Comparison of ENCODE assay signal across 24 mouse cellular contexts in genomic region chr14:49834695-49835094, GRCm38 (mm10). TPM values are rescaled to one million over a fixed set of nuclear protein-coding genes. Genes with fewer than 3 reads are reported as not detected.
DNase-seq lines count a peak whose midpoint lies in the region; ATAC-seq and TF ChIP-seq lines count a peak whose summit lies in the region.
"Had no signal": no experiment of that assay in that cellular context is flagged by ENCODE, and none has a peak within 500 bp of the region (broad histone marks: within the 10 kb centered on the region; RNA-seq: fewer than 3 reads in every experiment).

No protein-coding gene starts in this region.

- H3K9ac ChIP-seq in forebrain, postnatal 0 days, result no peak overlapping the region
- no peak overlapping the region for H3K9ac ChIP-seq in forebrain, embryonic 15.5 days (replicated peaks)
- no peak overlapping the region for H3K9ac ChIP-seq in CH12.LX (ENCODE audit: insufficient read depth, low read depth)
- H3K9ac ChIP-seq: heart, embryonic 13.5 days; limb, embryonic 12.5 days; liver, embryonic 12.5 days; midbrain, embryonic 13.5 days; neural tube, embryonic 15.5 days; stomach, embryonic 15.5 days had no signal

- 14% methylated on average over 1 of the region's 1 CpGs for WGBS in forebrain, postnatal 0 days
- WGBS in forebrain, embryonic 15.5 days, result 25% methylated on average over 1 of the region's 1 CpGs

- TF ChIP-seq POLR2A in CH12.LX (IDR thresholded peaks at IDR 0.05; ENCODE audit: low read depth, low read length), result no peak

- ATAC-seq in forebrain, postnatal 0 days, result no peak
- no peak for ATAC-seq in forebrain, embryonic 15.5 days (replicated peaks)
- ATAC-seq: liver, embryonic 12.5 days; midbrain, embryonic 13.5 days had no signal

- no peaks in the 10 kb centered on the region for H3K27me3 ChIP-seq in forebrain, postnatal 0 days (ENCODE audit: insufficient read depth, low read length)
- no peaks in the 10 kb centered on the region for H3K27me3 ChIP-seq in forebrain, embryonic 15.5 days
- no peaks in the 10 kb centered on the region for H3K27me3 ChIP-seq in CH12.LX (replicated peaks)
- H3K27me3 ChIP-seq: heart, embryonic 13.5 days; limb, embryonic 12.5 days; liver, embryonic 12.5 days; midbrain, embryonic 13.5 days; neural tube, embryonic 15.5 days; stomach, embryonic 15.5 days had no signal

- H3K36me3 ChIP-seq in forebrain, postnatal 0 days (ENCODE audit: insufficient read depth), result no peaks in the 10 kb centered on the region
- no peaks in the 10 kb centered on the region for H3K36me3 ChIP-seq in forebrain, embryonic 15.5 days
- no peaks in the 10 kb centered on the region for H3K36me3 ChIP-seq in CH12.LX (replicated peaks in 1 of 2; ENCODE audit: control insufficient read depth in 1 of 2, insufficient read depth in 1 of 2, low read length in 1 of 2)
- H3K36me3 ChIP-seq: heart, embryonic 13.5 days; limb, embryonic 12.5 days; liver, embryonic 12.5 days; midbrain, embryonic 13.5 days; neural tube, embryonic 15.5 days; stomach, embryonic 15.5 days had no signal

- dilution Hi-C loops in CH12.LX (cut with MboI; ENCODE audit: extremely low pct_ligation_motif_present, extremely low pct_unique_long_range_greater_than_20kb, low sequenced_read_pairs), result no loop called here

- H3K9me3 ChIP-seq in forebrain, postnatal 0 days (ENCODE audit: low read length), result no peaks in the 10 kb centered on the region
- no peaks in the 10 kb centered on the region for H3K9me3 ChIP-seq in forebrain, embryonic 15.5 days
- no peaks in the 10 kb centered on the region for H3K9me3 ChIP-seq in CH12.LX (replicated peaks; ENCODE audit: low read length)
- H3K9me3 ChIP-seq: limb, embryonic 12.5 days; liver, embryonic 12.5 days; midbrain, embryonic 13.5 days; neural tube, embryonic 15.5 days; stomach, embryonic 15.5 days had no signal

- peak; percentile 52 for TF ChIP-seq CTCF in forebrain, postnatal 0 days (IDR thresholded peaks at IDR 0.05; ENCODE audit: low read depth)
- TF ChIP-seq CTCF in layer of hippocampus, adult 2 months (conservative IDR thresholded peaks at IDR 0.05), result peak; percentile 79
- peak in 1 of 2 experiments; percentile 30; a peak in 1 of 4 replicates for TF ChIP-seq CTCF in CH12.LX (conservative IDR thresholded peaks at IDR 0.05 in 1 of 2, IDR thresholded peaks at IDR 0.05 in 1 of 2; ENCODE audit: low read depth in 2 of 2, low read length in 2 of 2)

- H3K27ac ChIP-seq in forebrain, postnatal 0 days (ENCODE audit: low read depth, low read length), result no peak overlapping the region
- no peak overlapping the region for H3K27ac ChIP-seq in forebrain, embryonic 15.5 days (replicated peaks)
- H3K27ac ChIP-seq in layer of hippocampus, adult 2 months, result no peak overlapping the region
- H3K27ac ChIP-seq in CH12.LX (ENCODE audit: insufficient read depth, low read depth), result no peak overlapping the region
- H3K27ac ChIP-seq: heart, embryonic 13.5 days; limb, embryonic 12.5 days; liver, embryonic 12.5 days; midbrain, embryonic 13.5 days; neural tube, embryonic 15.5 days; stomach, embryonic 15.5 days had no signal

- no peaks in the 10 kb centered on the region for H3K4me1 ChIP-seq in forebrain, postnatal 0 days (ENCODE audit: insufficient read depth)
- H3K4me1 ChIP-seq in forebrain, embryonic 15.5 days, result no peaks in the 10 kb centered on the region
- peaks cover 0 to 9% of the 10 kb centered on the region in 2 experiments; a peak in 2 of 4 replicates for H3K4me1 ChIP-seq in CH12.LX (ENCODE audit: control insufficient read depth in 1 of 2, insufficient read depth in 2 of 2)
- H3K4me1 ChIP-seq: heart, embryonic 13.5 days; limb, embryonic 12.5 days; liver, embryonic 12.5 days; stomach, embryonic 15.5 days had no signal

- no peak for TF ChIP-seq EP300 in CH12.LX (IDR thresholded peaks at IDR 0.05; ENCODE audit: low read length)

- no peak overlapping the region for H3K4me3 ChIP-seq in forebrain, postnatal 0 days (ENCODE audit: low read depth, low read length)
- H3K4me3 ChIP-seq in forebrain, embryonic 15.5 days, result no peak overlapping the region
- no peak overlapping the region for H3K4me3 ChIP-seq in layer of hippocampus, adult 2 months
- H3K4me3 ChIP-seq in CH12.LX (replicated peaks in 1 of 3; ENCODE audit: low read depth in 2 of 3, low read length in 2 of 3, poor library complexity in 1 of 3), result no peak overlapping the region
- H3K4me3 ChIP-seq: heart, embryonic 13.5 days; limb, embryonic 12.5 days; liver, embryonic 12.5 days; midbrain, embryonic 13.5 days; myocyte; neural tube, embryonic 15.5 days; stomach, embryonic 15.5 days had no signal

- TF ChIP-seq RAD21 in CH12.LX (IDR thresholded peaks at IDR 0.05; ENCODE audit: low read depth, low read length), result peak; percentile 12

- H3K4me2 ChIP-seq in forebrain, postnatal 0 days (ENCODE audit: low read depth), result no peak overlapping the region
- no peak overlapping the region for H3K4me2 ChIP-seq in forebrain, embryonic 15.5 days (replicated peaks)
- no peak overlapping the region for H3K4me2 ChIP-seq in CH12.LX (ENCODE audit: insufficient read depth, low read depth, poor library complexity, severe bottlenecking)
- H3K4me2 ChIP-seq: heart, embryonic 13.5 days; limb, embryonic 12.5 days; liver, embryonic 12.5 days; midbrain, embryonic 13.5 days; neural tube, embryonic 15.5 days; stomach, embryonic 15.5 days had no signal

- in situ Hi-C loops in CH12.LX (cut with MboI; ENCODE audit: low pct_ligation_motif_present, low pct_unique_long_range_greater_than_20kb, low sequenced_read_pairs), result no loop called here

- H3K79me2 ChIP-seq in CH12.LX (replicated peaks; ENCODE audit: control insufficient read depth, extremely low read depth, insufficient read depth, poor library complexity, severe bottlenecking), result no peaks in the 10 kb centered on the region

- peak; percentile 3 for DNase-seq in forebrain, postnatal 0 days
- DNase-seq in layer of hippocampus, adult 2 months (ENCODE audit: low spot score in 2 of 2), result no peak
- no peak for DNase-seq in layer of hippocampus, adult 8-10 months (ENCODE audit: low spot score in 2 of 2)
- DNase-seq in CH12.LX (ENCODE audit: extremely low read depth), result peak; percentile 1
- DNase-seq in R1 (ENCODE audit: low read depth, low spot score), result peak; percentile 23
- no peak for DNase-seq in adrenal gland, postnatal 4 days (ENCODE audit: low spot score in 2 of 2)
- DNase-seq: adrenal gland, postnatal 10 days; B cell, adult 2 months; cerebellum, adult 8-10 months; heart, postnatal 36 days; kidney, adult 8-10 months; kidney, postnatal 36 days; lung, adult 2 months; right cerebral cortex, postnatal 25 days had no signal

TF ChIP-seq in CH12.LX, 34 proteins besides CTCF, POLR2A, EP300 and RAD21:
- TF ChIP-seq JUN (IDR thresholded peaks at IDR 0.05; ENCODE audit: insufficient read depth, low read depth, low read length) (no peak), ZKSCAN1 (IDR thresholded peaks at IDR 0.05; ENCODE audit: borderline replicate concordance, low read depth, low read length) (no peak), KAT2A (IDR thresholded peaks at IDR 0.05; ENCODE audit: insufficient replicate concordance, low read length) (no peak), MAFK (IDR thresholded peaks at IDR 0.05; ENCODE audit: insufficient replicate concordance, low read length) (no peak), ZC3H11A (IDR thresholded peaks at IDR 0.05; ENCODE audit: low read depth, low read length) (no peak), USF2 (conservative IDR thresholded peaks at IDR 0.05; ENCODE audit: low read depth, low read length) (no peak), MYC (IDR thresholded peaks at IDR 0.05; ENCODE audit: low read depth, low read length) (no peak), ETS1 (conservative IDR thresholded peaks at IDR 0.05; ENCODE audit: low read depth, low read length) (no peak), CHD2 (IDR thresholded peaks at IDR 0.05; ENCODE audit: low read length) (no peak), ELF1 (IDR thresholded peaks at IDR 0.05; ENCODE audit: low read depth, low read length) (no peak), USF1 (IDR thresholded peaks at IDR 0.05; ENCODE audit: low read depth, low read length) (no peak), MAX (IDR thresholded peaks at IDR 0.05; ENCODE audit: low read length) (no peak), HCFC1 (IDR thresholded peaks at IDR 0.05; ENCODE audit: low read depth, low read length) (no peak), NELFE (IDR thresholded peaks at IDR 0.05; ENCODE audit: low read depth, low read length) (no peak), GABPA (IDR thresholded peaks at IDR 0.05; ENCODE audit: insufficient replicate concordance, low read depth, low read length) (no peak)
TF ChIP-seq in CH12.LX: peak in this region for 0.

RNA-seq across cellular contexts. Expression of gene Armh4, which starts 51.5 kb away (rescaled TPM):
- total RNA-seq in forebrain, postnatal 0 days (2014; rRNA removed), result 18.8 and 20.4 TPM in 2 replicates
- 10.3 and 16.1 TPM in 2 replicates for polyA plus RNA-seq in forebrain, postnatal 0 days (2015; fragmentation: Nextera tagmentation; extraction: Ambion mirVana)
- polyA plus RNA-seq in forebrain, embryonic 15.5 days (2015; fragmentation: Nextera tagmentation; extraction: Ambion mirVana), result 14.7 and 16.2 TPM in 2 replicates
- 10 to 100 TPM; 26.3 to 29.0 TPM for total RNA-seq in layer of hippocampus, adult 2 months (2021)
- total RNA-seq in layer of hippocampus, adult 8-10 months (2022), result 10 to 100 TPM; 27.6 to 33.0 (median 30.0) TPM
- not detected in 2 replicates for total RNA-seq in CH12.LX (2012; rRNA removed)
- total RNA-seq in CH12.LX (2014; rRNA removed), result not detected in 2 replicates
- not detected in 2 replicates for polyA plus RNA-seq in CH12.LX (2012; ENCODE audit: insufficient read length, low read depth)
- total RNA-seq in adrenal gland, postnatal 4 days (2021), result 1 to 10 TPM; 3.2 to 3.6 TPM
- total RNA-seq: common myeloid progenitor, adult 5-6 weeks; granulocyte monocyte progenitor cell, adult 5-6 weeks had no signal

Comparison
In these comparisons a context has a peak if more than half of its experiments do, and no peak if none do; other contexts are left out.
1. DNase-seq: peak in forebrain, postnatal 0 days (single experiment), CH12.LX (single experiment) and R1 (single experiment); none in layer of hippocampus, adult 2 months (0 of 2), layer of hippocampus, adult 8-10 months (0 of 2) and adrenal gland, postnatal 4 days (0 of 2).
2. RNA of gene Armh4, which starts 51.5 kb away (total RNA-seq): 27.6 to 33.0 TPM in layer of hippocampus, adult 8-10 months, 26.3 to 29.0 TPM in layer of hippocampus, adult 2 months, 18.8 to 20.4 TPM in forebrain, postnatal 0 days and 3.2 to 3.6 TPM in adrenal gland, postnatal 4 days; not detected in CH12.LX; every median in the first group is over 4 times any median in the second.